Mouse (Mus musculus): ENCODE measurements at regions not wholly inside any gene's neighbourhood (a gene's known extent, or its start where the extent isn't known, plus 50 kb on each side); places are given as distances from the start of the nearest gene placed in this dataset.

GRCm38 (mm10) chrX:14273628-14274337 is 62.8 kb downstream of the H2al1n start:
- intact Hi-C loops (cut with DNase I): no loop called here
- Histone ChIP-seq H3K4me1 (ENCODE audit: control insufficient read depth, insufficient read depth, low read length) (no peaks in the 10 kb centered on the region), H3K4me3 (no peak overlapping the region), H3K36me3 (ENCODE audit: control insufficient read depth, insufficient read depth, low read length) (no peaks in the 10 kb centered on the region), H3K79me2 (replicated peaks; ENCODE audit: control insufficient read depth, insufficient read depth, low read length) (no peaks in the 10 kb centered on the region), H3K27me3 (ENCODE audit: control insufficient read depth, insufficient read depth, low read length) (no peaks in the 10 kb centered on the region), H3K9ac (ENCODE audit: low read depth, low read length) (no peak overlapping the region), H3K27ac (no peak overlapping the region)
- WGBS: 56% methylated on average over 6 of the region's 6 CpGs
- no peak for DNase-seq
- TF ChIP-seq POLR2A (IDR thresholded peaks at IDR 0.05; ENCODE audit: insufficient read depth, low read depth, low read length) (no peak), CTCF (IDR thresholded peaks at IDR 0.05) (no peak), EP300 (IDR thresholded peaks at IDR 0.05; ENCODE audit: insufficient read depth, low read depth, low read length) (no peak)

GRCm38 (mm10) chrX:14279312-14279711 is 68.4 kb downstream of the H2al1n start:
- no peak for DNase-seq
- Histone ChIP-seq H3K4me1 (ENCODE audit: control insufficient read depth, insufficient read depth, low read length) (no peaks in the 10 kb centered on the region), H3K27ac (no peak overlapping the region), H3K79me2 (replicated peaks; ENCODE audit: control insufficient read depth, insufficient read depth, low read length) (no peaks in the 10 kb centered on the region), H3K36me3 (ENCODE audit: control insufficient read depth, insufficient read depth, low read length) (no peaks in the 10 kb centered on the region), H3K9ac (ENCODE audit: low read depth, low read length) (no peak overlapping the region), H3K27me3 (ENCODE audit: control insufficient read depth, insufficient read depth, low read length) (no peaks in the 10 kb centered on the region), H3K4me3 (no peak overlapping the region)
- WGBS: 45% methylated on average over 2 of the region's 2 CpGs
- TF ChIP-seq EP300 (IDR thresholded peaks at IDR 0.05; ENCODE audit: insufficient read depth, low read depth, low read length): no peak
- TF ChIP-seq POLR2A (IDR thresholded peaks at IDR 0.05; ENCODE audit: insufficient read depth, low read depth, low read length): no peak
- no peak for TF ChIP-seq CTCF (IDR thresholded peaks at IDR 0.05)
- intact Hi-C loops (cut with DNase I): no loop called here

GRCm38 (mm10) chrX:14279736-14280135 is 68.8 kb downstream of the H2al1n start:
- H3K79me2 ChIP-seq (replicated peaks; ENCODE audit: control insufficient read depth, insufficient read depth, low read length): no peaks in the 10 kb centered on the region
- H3K9ac ChIP-seq (ENCODE audit: low read depth, low read length): no peak overlapping the region
- no peaks in the 10 kb centered on the region for H3K36me3 ChIP-seq (ENCODE audit: control insufficient read depth, insufficient read depth, low read length)

DNA sequence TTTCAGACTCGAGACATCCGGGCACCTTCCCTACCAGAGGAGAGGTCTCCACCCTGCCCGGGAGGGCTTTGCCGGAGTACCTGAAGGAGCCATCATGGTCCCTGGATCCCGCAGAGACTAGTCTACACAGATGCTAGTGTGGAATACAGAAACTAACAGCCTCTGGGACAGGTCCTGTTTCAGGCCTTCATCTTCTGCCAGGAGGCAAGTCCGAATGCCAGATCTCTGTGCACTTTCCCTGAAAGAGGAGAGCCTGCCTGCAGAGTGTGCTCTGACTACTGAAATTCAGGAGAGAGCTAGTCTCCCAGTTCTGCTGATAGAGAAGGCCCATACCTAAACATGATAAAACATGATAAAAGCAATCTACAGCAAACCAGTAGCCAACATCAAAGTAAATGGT is 83.9 kb downstream of the H2al1n start:
- TF ChIP-seq CTCF (IDR thresholded peaks at IDR 0.05) (no peak), EP300 (IDR thresholded peaks at IDR 0.05; ENCODE audit: insufficient read depth, low read depth, low read length) (no peak), POLR2A (IDR thresholded peaks at IDR 0.05; ENCODE audit: insufficient read depth, low read depth, low read length) (no peak)
- no peak overlapping the region for H3K4me3 ChIP-seq
- H3K36me3 ChIP-seq (ENCODE audit: control insufficient read depth, insufficient read depth, low read length): no peaks in the 10 kb centered on the region
- H3K4me1 ChIP-seq (ENCODE audit: control insufficient read depth, insufficient read depth, low read length): no peaks in the 10 kb centered on the region
- no peak for DNase-seq
- no peaks in the 10 kb centered on the region for H3K27me3 ChIP-seq (ENCODE audit: control insufficient read depth, insufficient read depth, low read length)
- no peak overlapping the region for H3K9ac ChIP-seq (ENCODE audit: low read depth, low read length)
- no peaks in the 10 kb centered on the region for H3K79me2 ChIP-seq (replicated peaks; ENCODE audit: control insufficient read depth, insufficient read depth, low read length)
- intact Hi-C loops (cut with DNase I): no loop called here
- 88% methylated on average over 6 of the region's 6 CpGs for WGBS
- no peak overlapping the region for H3K27ac ChIP-seq

More at GRCm38 (mm10) chrX:14279736-14280135, 68.8 kb downstream of the H2al1n start:
- Histone ChIP-seq H3K27ac (no peak overlapping the region), H3K4me1 (ENCODE audit: control insufficient read depth, insufficient read depth, low read length) (no peaks in the 10 kb centered on the region), H3K4me3 (no peak overlapping the region), H3K27me3 (ENCODE audit: control insufficient read depth, insufficient read depth, low read length) (no peaks in the 10 kb centered on the region)
- intact Hi-C loops (cut with DNase I): no loop called here
- TF ChIP-seq EP300 (IDR thresholded peaks at IDR 0.05; ENCODE audit: insufficient read depth, low read depth, low read length): no peak
- no peak for TF ChIP-seq CTCF (IDR thresholded peaks at IDR 0.05)
- no peak for TF ChIP-seq POLR2A (IDR thresholded peaks at IDR 0.05; ENCODE audit: insufficient read depth, low read depth, low read length)
- no peak for DNase-seq

DNA sequence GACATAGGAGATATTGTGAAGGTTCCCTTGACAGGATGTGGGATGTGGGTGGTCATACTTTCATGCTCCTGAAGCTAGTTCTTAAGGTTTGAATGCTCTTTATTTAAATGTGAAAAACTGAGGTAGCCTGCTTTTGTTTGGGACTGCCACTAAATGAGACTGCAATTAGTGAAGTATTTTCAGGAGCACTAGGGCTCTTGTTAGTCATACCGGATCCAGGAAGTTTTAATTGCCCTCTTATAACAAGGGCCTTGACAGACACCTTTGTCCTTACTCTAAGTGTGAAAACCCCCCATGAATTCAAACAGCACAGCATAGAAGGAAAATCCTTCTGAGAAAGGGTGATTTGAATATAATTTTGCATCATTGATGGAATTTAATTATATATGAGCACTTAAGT is 91.2 kb downstream of the H2al1n start:
- no peak for DNase-seq
- no peak for TF ChIP-seq EP300 (IDR thresholded peaks at IDR 0.05; ENCODE audit: insufficient read depth, low read depth, low read length)
- Histone ChIP-seq H3K4me1 (ENCODE audit: control insufficient read depth, insufficient read depth, low read length) (no peaks in the 10 kb centered on the region), H3K4me3 (no peak overlapping the region), H3K27me3 (ENCODE audit: control insufficient read depth, insufficient read depth, low read length) (no peaks in the 10 kb centered on the region), H3K79me2 (replicated peaks; ENCODE audit: control insufficient read depth, insufficient read depth, low read length) (no peaks in the 10 kb centered on the region), H3K27ac (no peak overlapping the region), H3K9ac (ENCODE audit: low read depth, low read length) (no peak overlapping the region), H3K36me3 (ENCODE audit: control insufficient read depth, insufficient read depth, low read length) (no peaks in the 10 kb centered on the region)
- intact Hi-C loops (cut with DNase I): no loop called here
- 81% methylated on average over 1 of the region's 1 CpGs for WGBS

DNA sequence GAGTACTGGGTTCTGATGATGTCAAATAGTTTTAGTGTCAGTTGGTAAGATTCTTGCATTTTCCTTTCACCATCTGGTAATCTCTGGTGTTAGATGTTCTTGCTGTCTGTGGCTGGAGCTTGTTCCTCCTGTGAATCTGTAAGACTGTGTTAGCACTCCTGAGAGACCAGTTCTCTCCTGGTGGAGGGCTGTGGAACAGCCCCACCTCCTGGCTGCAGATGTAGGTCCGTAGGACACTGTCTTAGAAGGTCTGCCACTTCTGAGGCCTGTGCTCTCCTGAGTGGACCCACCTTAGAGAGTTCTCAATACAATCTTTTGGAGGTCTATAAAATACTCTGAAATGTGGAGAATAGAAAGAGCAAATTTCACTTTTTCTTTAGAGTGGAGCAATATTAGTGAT is 101.8 kb downstream of the H2al1n start:
- WGBS: 31% methylated on average over 1 of the region's 1 CpGs
- no peak overlapping the region for H3K27ac ChIP-seq
- no peaks in the 10 kb centered on the region for H3K4me1 ChIP-seq (ENCODE audit: control insufficient read depth, insufficient read depth, low read length)
- H3K79me2 ChIP-seq (replicated peaks; ENCODE audit: control insufficient read depth, insufficient read depth, low read length): no peaks in the 10 kb centered on the region
- no peaks in the 10 kb centered on the region for H3K27me3 ChIP-seq (ENCODE audit: control insufficient read depth, insufficient read depth, low read length)
- TF ChIP-seq EP300 (IDR thresholded peaks at IDR 0.05; ENCODE audit: insufficient read depth, low read depth, low read length) (no peak), CTCF (IDR thresholded peaks at IDR 0.05) (peak; percentile 33), POLR2A (IDR thresholded peaks at IDR 0.05; ENCODE audit: insufficient read depth, low read depth, low read length) (no peak)
- H3K9ac ChIP-seq (ENCODE audit: low read depth, low read length): no peak overlapping the region
- no peak for DNase-seq
- intact Hi-C loops (cut with DNase I): loop anchor here (2.0 kb wide), 1 partner anchor 602 kb away; no protein-coding TSS in a partner anchor
- H3K36me3 ChIP-seq (ENCODE audit: control insufficient read depth, insufficient read depth, low read length): no peaks in the 10 kb centered on the region
- H3K4me3 ChIP-seq: no peak overlapping the region
